Mouse (Mus musculus): ENCODE data around the gene Suclg2. TPM values are rescaled to one million over a fixed set of nuclear protein-coding genes. Genes with fewer than 3 reads are reported as not detected.
A peak's percentile ranks its signal among the peaks of the same experiment; 100 is the strongest.

Gene Suclg2
- polyA plus RNA-seq, 1 experiment from 2014 or later = 56.5 TPM

DNA sequence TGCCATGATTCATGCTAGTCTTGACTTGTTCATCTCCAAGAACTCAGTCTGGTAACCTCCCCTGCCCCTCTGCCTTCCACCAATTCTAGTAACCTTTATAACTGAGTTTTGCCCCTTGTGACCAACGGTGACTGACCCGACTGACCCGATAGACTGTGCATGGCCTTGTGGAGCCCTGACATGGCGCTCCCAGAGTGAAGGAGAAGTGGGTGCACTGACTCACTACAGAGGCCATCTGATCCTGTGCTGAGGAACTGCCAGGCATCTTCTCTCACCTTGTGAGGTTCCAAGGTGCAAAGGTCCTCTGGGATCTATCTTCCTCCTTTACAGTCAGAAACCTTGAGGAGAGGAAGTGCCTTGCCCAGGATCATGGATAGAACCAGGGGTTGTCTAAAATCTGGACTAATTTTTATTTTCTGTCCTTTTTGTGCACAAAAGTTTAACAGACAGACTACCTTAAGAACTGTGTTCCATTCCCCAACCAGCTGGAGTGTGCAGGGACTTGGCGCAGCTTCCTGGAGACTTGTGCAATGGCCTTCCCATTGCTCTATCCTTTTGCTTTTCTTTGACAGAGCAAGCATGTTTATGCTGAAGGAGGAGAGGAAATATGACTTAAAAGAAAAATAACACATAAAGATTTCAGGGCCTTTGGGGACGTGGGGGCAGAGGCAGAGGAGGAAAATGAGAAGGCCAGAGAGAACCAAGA, 49.8 kb downstream of the Suclg2 start:
- Histone ChIP-seq H3K4me3 (ENCODE audit: low read depth, low read length) (no peak overlapping the region), H3K4me1 (ENCODE audit: control insufficient read depth, insufficient read depth, low read length) (no peaks in the 10 kb centered on the region), H3K27me3 (ENCODE audit: control insufficient read depth, insufficient read depth, low read length) (no peaks in the 10 kb centered on the region), H3K9me3 (ENCODE audit: control insufficient read depth, low read length) (no peaks in the 10 kb centered on the region), H3K27ac (replicated peaks; ENCODE audit: low read depth, low read length) (no peak overlapping the region), H3K36me3 (ENCODE audit: control insufficient read depth, insufficient read depth, low read length) (no peaks in the 10 kb centered on the region), H3K9ac (ENCODE audit: low read length) (no peak overlapping the region), H3K4me2 (ENCODE audit: low read depth, severe bottlenecking) (no peak overlapping the region)
- ATAC-seq (ENCODE audit: insufficient number of reproducible peaks, low FRiP score, low TSS enrichment, low read depth) (no peak), DNase-seq (ENCODE audit: low spot score) (no peak)
- 96% methylated on average over 6 of the region's 6 CpGs for WGBS

DNA sequence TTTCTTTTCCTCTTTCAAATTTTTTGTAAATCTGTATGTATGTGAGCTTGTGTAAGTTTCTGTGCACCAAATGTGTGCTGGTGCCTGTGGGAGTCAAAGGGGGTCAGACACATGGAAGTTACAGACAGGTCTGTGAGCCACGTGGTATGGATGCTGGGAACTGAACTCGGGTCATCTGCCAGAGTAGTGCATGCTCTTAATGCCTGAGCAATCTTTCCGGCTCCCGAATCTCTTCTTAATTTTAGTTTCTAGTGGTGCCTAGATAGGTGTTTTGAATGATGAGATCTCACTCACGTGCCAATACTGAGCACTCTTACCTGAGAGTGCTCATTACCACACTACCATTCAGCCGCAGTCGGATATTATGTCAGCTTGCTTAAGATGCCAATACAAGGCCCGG, 60.9 kb downstream of the Suclg2 start:
- ATAC-seq (ENCODE audit: insufficient number of reproducible peaks, low FRiP score, low TSS enrichment, low read depth) = no peak

DNA sequence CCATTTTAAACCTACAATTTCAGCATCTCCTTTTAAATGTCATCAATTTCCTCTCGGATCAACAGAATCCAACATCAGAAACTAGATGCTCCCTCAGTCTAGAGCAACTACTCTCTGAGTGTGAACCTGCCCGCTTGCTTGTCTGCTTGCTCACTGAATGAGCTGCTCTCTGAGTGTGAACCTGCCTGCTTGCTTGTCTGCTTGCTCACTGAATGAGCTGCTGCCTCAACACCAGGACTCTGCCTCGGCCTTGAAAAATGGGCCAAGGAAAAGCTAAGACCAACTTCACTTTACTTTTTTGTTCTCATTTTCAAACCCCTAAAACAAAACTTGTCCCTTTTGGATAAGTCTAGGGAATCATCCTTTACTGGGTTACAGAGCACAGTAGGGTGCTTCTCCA, 64.9 kb downstream of the Suclg2 start:
- no peaks in the 10 kb centered on the region for H3K36me3 ChIP-seq (ENCODE audit: control insufficient read depth, insufficient read depth, low read length)
- H3K4me1 ChIP-seq (ENCODE audit: control insufficient read depth, insufficient read depth, low read length) = 0 out of 2 replicates have a peak, but pooled peaks cover 4% of the 10 kb centered on the region
- H3K4me3 ChIP-seq (ENCODE audit: low read depth, low read length) = no peak overlapping the region
- no peaks in the 10 kb centered on the region for H3K27me3 ChIP-seq (ENCODE audit: control insufficient read depth, insufficient read depth, low read length)
- H3K27ac ChIP-seq (replicated peaks; ENCODE audit: low read depth, low read length) = no peak overlapping the region
- no peak for ATAC-seq (ENCODE audit: insufficient number of reproducible peaks, low FRiP score, low TSS enrichment, low read depth)
- H3K4me2 ChIP-seq (ENCODE audit: low read depth, severe bottlenecking) = no peak overlapping the region
- DNase-seq (ENCODE audit: low spot score) = no peak
- 86% methylated on average over 3 of the region's 3 CpGs for WGBS
- no peak overlapping the region for H3K9ac ChIP-seq (ENCODE audit: low read length)
- no peaks in the 10 kb centered on the region for H3K9me3 ChIP-seq (ENCODE audit: control insufficient read depth, low read length)

More for the DNA sequence above, 60.9 kb downstream of the Suclg2 start:
- H3K36me3 ChIP-seq (ENCODE audit: control insufficient read depth, insufficient read depth, low read length) = no peaks in the 10 kb centered on the region
- DNase-seq (ENCODE audit: low spot score) = no peak
- no peaks in the 10 kb centered on the region for H3K4me1 ChIP-seq (ENCODE audit: control insufficient read depth, insufficient read depth, low read length)
- H3K4me3 ChIP-seq (ENCODE audit: low read depth, low read length) = no peak overlapping the region
- H3K9me3 ChIP-seq (ENCODE audit: control insufficient read depth, low read length) = no peaks in the 10 kb centered on the region
- H3K4me2 ChIP-seq (ENCODE audit: low read depth, severe bottlenecking) = no peak overlapping the region
- no peaks in the 10 kb centered on the region for H3K27me3 ChIP-seq (ENCODE audit: control insufficient read depth, insufficient read depth, low read length)
- 98% methylated on average over 8 of the region's 8 CpGs for WGBS
- no peak overlapping the region for H3K9ac ChIP-seq (ENCODE audit: low read length)
- no peak overlapping the region for H3K27ac ChIP-seq (replicated peaks; ENCODE audit: low read depth, low read length)

DNA sequence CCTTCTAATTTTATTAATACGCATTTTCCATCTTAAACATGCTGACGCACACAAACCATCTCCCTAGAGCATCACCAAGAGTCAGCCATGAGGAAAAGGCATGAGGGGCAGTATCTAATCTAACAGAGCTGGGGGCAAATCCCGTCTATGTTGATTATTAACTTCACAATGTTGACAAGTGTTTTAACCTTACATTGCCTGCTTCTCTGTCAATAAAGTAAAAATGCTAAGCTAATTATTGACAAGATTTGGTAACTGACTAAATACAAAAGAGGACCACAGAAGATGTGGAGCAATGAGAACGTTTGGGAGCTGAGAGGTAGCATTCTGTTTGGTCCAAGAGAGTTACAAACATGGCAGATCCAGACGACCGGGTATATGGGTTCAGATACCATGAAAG, 65.8 kb downstream of the Suclg2 start:
- no peak overlapping the region for H3K27ac ChIP-seq (replicated peaks; ENCODE audit: low read depth, low read length)
- no peaks in the 10 kb centered on the region for H3K36me3 ChIP-seq (ENCODE audit: control insufficient read depth, insufficient read depth, low read length)
- no peak overlapping the region for H3K4me3 ChIP-seq (ENCODE audit: low read depth, low read length)
- H3K4me1 ChIP-seq (ENCODE audit: control insufficient read depth, insufficient read depth, low read length) = 0 out of 2 replicates have a peak, but pooled peaks cover 4% of the 10 kb centered on the region
- 88% methylated on average over 6 of the region's 6 CpGs for WGBS
- no peak overlapping the region for H3K9ac ChIP-seq (ENCODE audit: low read length)
- no peaks in the 10 kb centered on the region for H3K9me3 ChIP-seq (ENCODE audit: control insufficient read depth, low read length)
- no peak overlapping the region for H3K4me2 ChIP-seq (ENCODE audit: low read depth, severe bottlenecking)
- DNase-seq (ENCODE audit: low spot score) (no peak), ATAC-seq (ENCODE audit: insufficient number of reproducible peaks, low FRiP score, low TSS enrichment, low read depth) (no peak)
- no peaks in the 10 kb centered on the region for H3K27me3 ChIP-seq (ENCODE audit: control insufficient read depth, insufficient read depth, low read length)

DNA sequence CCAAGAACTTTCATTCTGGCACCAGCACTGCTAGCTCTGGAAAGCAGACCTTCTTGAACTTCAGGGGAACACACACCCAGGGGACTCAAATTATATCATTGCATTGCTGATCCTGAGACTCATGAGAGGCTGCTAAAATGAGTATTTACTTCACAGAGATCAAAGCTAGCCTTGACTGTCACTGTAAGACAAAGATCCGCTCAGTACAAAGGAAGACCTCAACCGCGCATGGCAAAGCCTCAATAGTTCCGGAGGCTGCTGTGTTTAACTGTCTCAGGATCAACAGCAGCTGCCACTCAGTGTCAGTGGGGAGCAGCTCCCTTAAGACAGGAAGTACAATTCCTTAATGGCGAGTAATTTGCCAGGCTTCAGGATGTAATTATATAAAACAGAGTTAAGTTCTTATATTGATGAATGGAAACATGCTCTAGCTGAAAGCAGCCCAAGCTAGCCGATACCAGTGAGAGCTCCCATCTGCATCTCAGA, 67.2 kb downstream of the Suclg2 start:
- no peaks in the 10 kb centered on the region for H3K36me3 ChIP-seq (ENCODE audit: control insufficient read depth, insufficient read depth, low read length)
- H3K27me3 ChIP-seq (ENCODE audit: control insufficient read depth, insufficient read depth, low read length) = no peaks in the 10 kb centered on the region
- WGBS = 47% methylated on average over 6 of the region's 6 CpGs
- DNase-seq (ENCODE audit: low spot score) = no peak
- 0 out of 2 replicates have a peak, but pooled peaks cover 4% of the 10 kb centered on the region for H3K4me1 ChIP-seq (ENCODE audit: control insufficient read depth, insufficient read depth, low read length)
- no peak overlapping the region for H3K9ac ChIP-seq (ENCODE audit: low read length)
- no peak for ATAC-seq (ENCODE audit: insufficient number of reproducible peaks, low FRiP score, low TSS enrichment, low read depth)
- no peak overlapping the region for H3K4me3 ChIP-seq (ENCODE audit: low read depth, low read length)
- no peak overlapping the region for H3K4me2 ChIP-seq (ENCODE audit: low read depth, severe bottlenecking)
- no peaks in the 10 kb centered on the region for H3K9me3 ChIP-seq (ENCODE audit: control insufficient read depth, low read length)
- no peak overlapping the region for H3K27ac ChIP-seq (replicated peaks; ENCODE audit: low read depth, low read length)

DNA sequence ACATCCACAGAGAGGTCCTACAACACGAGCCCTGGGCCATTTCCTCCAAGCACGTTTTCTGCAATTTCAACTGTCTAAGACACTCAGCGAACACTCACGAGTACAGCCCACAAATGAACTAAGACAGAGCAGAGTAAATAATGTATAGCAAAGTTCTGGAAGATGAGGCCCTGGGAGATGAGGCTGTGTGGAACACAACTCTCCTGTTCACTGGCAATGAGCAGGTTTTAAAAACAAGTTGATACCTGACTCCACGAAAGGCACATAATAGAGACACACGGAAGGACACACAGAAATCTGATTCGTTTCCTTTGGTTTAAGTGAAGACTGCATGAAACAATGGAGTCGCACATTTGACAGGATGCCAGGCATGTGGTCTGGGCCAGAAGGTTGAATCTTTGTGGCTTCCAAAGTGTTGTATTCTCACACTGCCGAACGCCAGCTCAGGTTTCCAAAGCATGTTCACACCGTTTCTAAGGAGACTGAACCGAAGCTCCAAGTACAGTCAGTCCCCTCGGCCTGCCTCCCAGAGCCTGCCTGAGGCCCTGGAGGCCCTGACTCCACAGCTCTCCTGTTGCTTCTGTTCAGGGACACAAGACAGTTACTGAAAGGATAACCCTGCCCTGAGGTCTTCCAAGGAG, 68.4 kb downstream of the Suclg2 start:
- WGBS = 52% methylated on average over 13 of the region's 13 CpGs
- DNase-seq (ENCODE audit: low spot score) (peak; percentile 29), ATAC-seq (ENCODE audit: insufficient number of reproducible peaks, low FRiP score, low TSS enrichment, low read depth) (no peak)
- Histone ChIP-seq H3K4me1 (ENCODE audit: control insufficient read depth, insufficient read depth, low read length) (0 out of 2 replicates have a peak, but pooled peaks cover 4% of the 10 kb centered on the region), H3K27ac (replicated peaks; ENCODE audit: low read depth, low read length) (no peak overlapping the region), H3K27me3 (ENCODE audit: control insufficient read depth, insufficient read depth, low read length) (no peaks in the 10 kb centered on the region), H3K9ac (ENCODE audit: low read length) (no peak overlapping the region), H3K36me3 (ENCODE audit: control insufficient read depth, insufficient read depth, low read length) (no peaks in the 10 kb centered on the region), H3K4me3 (ENCODE audit: low read depth, low read length) (no peak overlapping the region), H3K4me2 (ENCODE audit: low read depth, severe bottlenecking) (no peak overlapping the region), H3K9me3 (ENCODE audit: control insufficient read depth, low read length) (no peaks in the 10 kb centered on the region)

DNA sequence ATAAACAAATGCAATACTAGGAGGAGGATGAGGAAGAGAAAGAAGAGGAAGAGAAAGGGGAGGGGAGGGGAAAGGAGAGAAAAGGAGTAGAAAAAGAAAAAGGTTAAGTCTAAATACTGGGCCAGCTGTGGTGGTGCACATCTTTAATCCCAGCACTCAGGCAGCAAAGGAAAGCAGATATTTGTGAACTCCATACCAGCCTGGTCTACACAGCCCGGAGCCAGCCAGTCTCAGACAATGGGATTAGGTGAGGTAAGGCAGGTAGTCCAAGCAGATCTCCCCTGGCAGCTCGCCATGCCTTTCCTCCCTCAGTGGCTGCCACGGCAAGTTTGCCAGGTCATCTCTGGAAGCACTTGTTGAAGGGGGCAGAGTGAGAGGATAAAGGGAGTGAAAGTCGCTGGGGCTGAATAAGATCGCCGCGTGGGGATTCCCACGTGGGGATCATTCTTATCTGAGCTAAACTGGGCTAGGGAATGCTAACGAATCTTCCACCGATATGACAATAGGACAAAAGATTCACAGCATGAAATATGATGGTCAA, 69.4 kb downstream of the Suclg2 start:
- Histone ChIP-seq H3K4me3 (ENCODE audit: low read depth, low read length) (no peak overlapping the region), H3K36me3 (ENCODE audit: control insufficient read depth, insufficient read depth, low read length) (no peaks in the 10 kb centered on the region), H3K4me1 (ENCODE audit: control insufficient read depth, insufficient read depth, low read length) (0 out of 2 replicates have a peak, but pooled peaks cover 4% of the 10 kb centered on the region), H3K27me3 (ENCODE audit: control insufficient read depth, insufficient read depth, low read length) (no peaks in the 10 kb centered on the region), H3K4me2 (ENCODE audit: low read depth, severe bottlenecking) (no peak overlapping the region), H3K9ac (ENCODE audit: low read length) (no peak overlapping the region), H3K27ac (replicated peaks; ENCODE audit: low read depth, low read length) (no peak overlapping the region), H3K9me3 (ENCODE audit: control insufficient read depth, low read length) (no peaks in the 10 kb centered on the region)
- WGBS = 86% methylated on average over 10 of the region's 10 CpGs
- ATAC-seq (ENCODE audit: insufficient number of reproducible peaks, low FRiP score, low TSS enrichment, low read depth) = no peak
- no peak for DNase-seq (ENCODE audit: low spot score)

DNA sequence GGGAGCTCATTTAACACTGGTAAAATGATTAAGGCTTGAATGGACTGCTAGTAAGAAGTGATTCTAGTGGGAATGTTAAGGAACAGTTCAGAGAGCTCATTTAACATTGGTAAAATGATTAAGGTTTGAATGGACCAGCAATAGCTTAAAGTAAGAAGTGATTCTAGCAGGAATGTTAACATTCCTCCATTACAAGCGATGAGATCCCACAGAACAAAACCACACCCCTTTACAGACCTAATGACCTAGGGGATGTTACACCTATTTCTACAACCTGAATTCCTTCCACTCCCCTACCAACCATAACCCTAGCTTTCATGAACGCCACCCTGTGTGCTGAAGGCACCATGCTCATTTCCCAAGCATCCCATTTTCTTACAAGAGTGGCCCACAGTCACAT, 81.2 kb downstream of the Suclg2 start:
- no peak overlapping the region for H3K4me3 ChIP-seq (ENCODE audit: low read depth, low read length)
- DNase-seq (ENCODE audit: low spot score) = no peak
- 96% methylated on average over 2 of the region's 2 CpGs for WGBS
- no peak overlapping the region for H3K9ac ChIP-seq (ENCODE audit: low read length)
- H3K27ac ChIP-seq (replicated peaks; ENCODE audit: low read depth, low read length) = no peak overlapping the region
- H3K27me3 ChIP-seq (ENCODE audit: control insufficient read depth, insufficient read depth, low read length) = no peaks in the 10 kb centered on the region
- no peaks in the 10 kb centered on the region for H3K9me3 ChIP-seq (ENCODE audit: control insufficient read depth, low read length)
- H3K36me3 ChIP-seq (ENCODE audit: control insufficient read depth, insufficient read depth, low read length) = no peaks in the 10 kb centered on the region
- H3K4me1 ChIP-seq (ENCODE audit: control insufficient read depth, insufficient read depth, low read length) = no peaks in the 10 kb centered on the region; the same call in 1 of the 2 replicates
- H3K4me2 ChIP-seq (ENCODE audit: low read depth, severe bottlenecking) = no peak overlapping the region
- no peak for ATAC-seq (ENCODE audit: insufficient number of reproducible peaks, low FRiP score, low TSS enrichment, low read depth)
